Comparison of ENCODE assay signal across 28 mouse cellular contexts in the genomic region with DNA sequence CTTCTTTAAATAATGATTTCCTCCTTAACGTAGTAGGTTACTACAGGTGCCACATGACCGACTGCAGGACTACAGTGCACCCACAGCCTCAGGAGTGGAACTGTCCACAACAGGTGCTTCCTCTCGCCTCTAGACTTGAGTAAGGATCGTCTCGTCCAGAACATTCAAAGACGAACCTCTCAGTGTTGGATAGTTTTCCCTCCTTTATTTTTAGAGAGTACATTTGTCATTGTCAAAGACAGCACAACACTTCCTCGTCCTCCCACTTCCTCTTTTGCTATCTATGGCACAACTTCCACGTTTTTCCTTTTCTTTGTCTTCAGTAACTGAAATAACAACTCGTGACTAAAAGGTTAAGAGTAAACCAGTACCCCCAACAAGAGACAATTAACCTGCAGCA.
DNase-seq lines count a peak whose midpoint lies in the region; ATAC-seq and TF ChIP-seq lines count a peak whose summit lies in the region.
"Had no signal": no experiment of that assay in that cellular context is flagged by ENCODE, and none has a peak within 500 bp of the region (broad histone marks: within the 10 kb centered on the region; RNA-seq: fewer than 3 reads in every experiment).

No protein-coding gene starts in this region.

- H3K4me1 ChIP-seq in liver, embryonic 12.5 days = 0 out of 2 replicates have a peak, but pooled peaks cover 3% of the 10 kb centered on the region
- no peaks in the 10 kb centered on the region; the same call in 1 of the 2 replicates for H3K4me1 ChIP-seq in liver, embryonic 11.5 days (replicated peaks; ENCODE audit: control insufficient read depth, insufficient read depth, low read length)
- no peaks in the 10 kb centered on the region; the same call in 1 of the 2 replicates for H3K4me1 ChIP-seq in liver, postnatal 0 days (ENCODE audit: insufficient read depth)
- H3K4me1 ChIP-seq in forebrain, embryonic 14.5 days (ENCODE audit: control insufficient read depth, insufficient read depth, low read length) = no peaks in the 10 kb centered on the region
- H3K4me1 ChIP-seq: embryonic facial prominence, embryonic 10.5 days; embryonic facial prominence, embryonic 15.5 days; forebrain, embryonic 15.5 days; hindbrain, embryonic 10.5 days; midbrain, embryonic 13.5 days had no signal

- H3K9me3 ChIP-seq in liver, embryonic 12.5 days (replicated peaks) = no peaks in the 10 kb centered on the region
- no peaks in the 10 kb centered on the region for H3K9me3 ChIP-seq in liver, embryonic 11.5 days (ENCODE audit: control insufficient read depth, low read length)
- no peaks in the 10 kb centered on the region for H3K9me3 ChIP-seq in liver, postnatal 0 days (ENCODE audit: low read length)
- H3K9me3 ChIP-seq in forebrain, embryonic 14.5 days (replicated peaks; ENCODE audit: control insufficient read depth, low read length) = no peaks in the 10 kb centered on the region
- H3K9me3 ChIP-seq: embryonic facial prominence, embryonic 10.5 days; embryonic facial prominence, embryonic 15.5 days; forebrain, embryonic 15.5 days; heart, embryonic 12.5 days; hindbrain, embryonic 10.5 days; midbrain, embryonic 13.5 days had no signal

- no peak overlapping the region for H3K4me2 ChIP-seq in liver, embryonic 12.5 days
- H3K4me2 ChIP-seq in liver, embryonic 11.5 days = no peak overlapping the region
- H3K4me2 ChIP-seq in liver, postnatal 0 days (ENCODE audit: low read depth, low read length) = no peak overlapping the region
- H3K4me2 ChIP-seq in forebrain, embryonic 14.5 days (ENCODE audit: low read length) = no peak overlapping the region
- H3K4me2 ChIP-seq: embryonic facial prominence, embryonic 15.5 days; forebrain, embryonic 15.5 days; heart, embryonic 12.5 days; lung, embryonic 14.5 days; midbrain, embryonic 13.5 days had no signal

- H3K27ac ChIP-seq in liver, embryonic 12.5 days = no peak overlapping the region
- no peak overlapping the region for H3K27ac ChIP-seq in liver, embryonic 11.5 days (ENCODE audit: low read depth, low read length)
- no peak overlapping the region for H3K27ac ChIP-seq in liver, postnatal 0 days (ENCODE audit: low read depth)
- no peak overlapping the region for H3K27ac ChIP-seq in forebrain, embryonic 14.5 days (ENCODE audit: low read depth, low read length)
- H3K27ac ChIP-seq: embryonic facial prominence, embryonic 10.5 days; embryonic facial prominence, embryonic 15.5 days; forebrain, embryonic 15.5 days; heart, adult 2 months; hindbrain, embryonic 10.5 days; kidney, postnatal 0 days; midbrain, embryonic 13.5 days had no signal

- peak; percentile 37; the same call in 1 of the 2 replicates for ATAC-seq in liver, embryonic 12.5 days
- ATAC-seq in liver, embryonic 11.5 days (replicated peaks; ENCODE audit: low FRiP score) = no peak
- 0 out of 2 replicates have a peak, but pooled peaks have one; percentile 19 for ATAC-seq in liver, postnatal 0 days
- ATAC-seq in monocyte, adult 5-6 weeks (replicated peaks; ENCODE audit: insufficient number of reproducible peaks, low FRiP score, low TSS enrichment, poor library complexity, severe bottlenecking) = 0 out of 2 replicates have a peak, but pooled peaks have one; percentile 47
- ATAC-seq in forebrain, embryonic 14.5 days = no peak
- ATAC-seq: forebrain, embryonic 15.5 days; hindbrain, embryonic 16.5 days; midbrain, embryonic 13.5 days had no signal

- H3K9ac ChIP-seq in liver, embryonic 12.5 days = no peak overlapping the region
- H3K9ac ChIP-seq in liver, embryonic 11.5 days (ENCODE audit: low read depth, low read length) = no peak overlapping the region
- no peak overlapping the region for H3K9ac ChIP-seq in liver, postnatal 0 days (replicated peaks)
- no peak overlapping the region for H3K9ac ChIP-seq in forebrain, embryonic 14.5 days (ENCODE audit: low read length)
- H3K9ac ChIP-seq: embryonic facial prominence, embryonic 15.5 days; forebrain, embryonic 15.5 days; heart, embryonic 12.5 days; lung, embryonic 14.5 days; midbrain, embryonic 13.5 days had no signal

- no peaks in the 10 kb centered on the region for H3K27me3 ChIP-seq in liver, embryonic 12.5 days (replicated peaks)
- H3K27me3 ChIP-seq in liver, embryonic 11.5 days (replicated peaks; ENCODE audit: control insufficient read depth, insufficient read depth, low read length) = no peaks in the 10 kb centered on the region
- no peaks in the 10 kb centered on the region for H3K27me3 ChIP-seq in liver, postnatal 0 days (ENCODE audit: insufficient read depth, low read length)
- H3K27me3 ChIP-seq in forebrain, embryonic 14.5 days (replicated peaks; ENCODE audit: control insufficient read depth, insufficient read depth, low read length) = no peaks in the 10 kb centered on the region
- H3K27me3 ChIP-seq: embryonic facial prominence, embryonic 15.5 days; forebrain, embryonic 15.5 days; heart, embryonic 12.5 days; midbrain, embryonic 13.5 days had no signal

- no peak for TF ChIP-seq CTCF in liver, postnatal 0 days (IDR thresholded peaks at IDR 0.05; ENCODE audit: low read depth)

- TF ChIP-seq EP300 in liver, postnatal 0 days (IDR thresholded peaks at IDR 0.05; ENCODE audit: low read depth) = no peak

- 21% methylated on average over 9 of the region's 9 CpGs for WGBS in liver, embryonic 12.5 days (ENCODE audit: insufficient replicate concordance)
- WGBS in liver, embryonic 11.5 days = 38% methylated on average over 9 of the region's 9 CpGs
- 25% methylated on average over 9 of the region's 9 CpGs for WGBS in liver, postnatal 0 days (ENCODE audit: insufficient replicate concordance)
- 89% methylated on average over 9 of the region's 9 CpGs for WGBS in forebrain, embryonic 14.5 days

- no peaks in the 10 kb centered on the region for H3K36me3 ChIP-seq in liver, embryonic 12.5 days
- no peaks in the 10 kb centered on the region for H3K36me3 ChIP-seq in liver, embryonic 11.5 days (ENCODE audit: control insufficient read depth, insufficient read depth, low read length)
- no peaks in the 10 kb centered on the region for H3K36me3 ChIP-seq in liver, postnatal 0 days (replicated peaks; ENCODE audit: insufficient read depth, low read length)
- H3K36me3 ChIP-seq in forebrain, embryonic 14.5 days (ENCODE audit: control insufficient read depth, insufficient read depth, low read length) = no peaks in the 10 kb centered on the region
- H3K36me3 ChIP-seq: embryonic facial prominence, embryonic 10.5 days; embryonic facial prominence, embryonic 15.5 days; forebrain, embryonic 15.5 days; heart, embryonic 12.5 days; hindbrain, embryonic 10.5 days; midbrain, embryonic 13.5 days had no signal

- no peak overlapping the region for H3K4me3 ChIP-seq in liver, embryonic 12.5 days
- no peak overlapping the region for H3K4me3 ChIP-seq in liver, embryonic 11.5 days (ENCODE audit: low read depth, low read length)
- H3K4me3 ChIP-seq in liver, postnatal 0 days (ENCODE audit: low read depth, low read length) = no peak overlapping the region
- no peak overlapping the region for H3K4me3 ChIP-seq in forebrain, embryonic 14.5 days (ENCODE audit: low read depth, low read length)
- H3K4me3 ChIP-seq: embryonic facial prominence, embryonic 10.5 days; embryonic facial prominence, embryonic 15.5 days; forebrain, embryonic 15.5 days; heart, adult 2 months; heart, embryonic 12.5 days; hindbrain, embryonic 10.5 days; midbrain, embryonic 13.5 days had no signal

- DNase-seq in liver, embryonic 11.5 days (ENCODE audit: low spot score) = no peak
- peak; percentile 65 for DNase-seq in MEL-GATA-1-ER (ENCODE audit: extremely low read depth, low read depth)
- DNase-seq in liver, postnatal 0 days = no peak
- no peak for DNase-seq in layer of hippocampus, adult 9-11 months
- DNase-seq in forebrain, embryonic 14.5 days (ENCODE audit: low spot score) = no peak
- DNase-seq in right cerebral cortex, adult 2 months (ENCODE audit: low spot score in 2 of 2) = no peak
- DNase-seq: adrenal gland, postnatal 25 days; B cell, adult 2 months; cerebellum, adult 2 months; cerebellum, postnatal 14 days; gastrocnemius, postnatal 25 days; heart, adult 2 months; kidney, adult 18-20 months; lung, embryonic 14.5 days; lung, postnatal 14 days; retina, postnatal 1 day; right cerebral cortex, postnatal 25 days; thymus, postnatal 14 days had no signal

Comparison
In these comparisons a context has a peak if more than half of its experiments do, and no peak if none do; other contexts are left out.
1. ATAC-seq: peak in liver, embryonic 12.5 days (single experiment), liver, postnatal 0 days (single experiment) and monocyte, adult 5-6 weeks (single experiment); none in liver, embryonic 11.5 days (single experiment) and forebrain, embryonic 14.5 days (single experiment).